6 mouse cellular contexts compared by ENCODE assay signal in the genomic region with DNA sequence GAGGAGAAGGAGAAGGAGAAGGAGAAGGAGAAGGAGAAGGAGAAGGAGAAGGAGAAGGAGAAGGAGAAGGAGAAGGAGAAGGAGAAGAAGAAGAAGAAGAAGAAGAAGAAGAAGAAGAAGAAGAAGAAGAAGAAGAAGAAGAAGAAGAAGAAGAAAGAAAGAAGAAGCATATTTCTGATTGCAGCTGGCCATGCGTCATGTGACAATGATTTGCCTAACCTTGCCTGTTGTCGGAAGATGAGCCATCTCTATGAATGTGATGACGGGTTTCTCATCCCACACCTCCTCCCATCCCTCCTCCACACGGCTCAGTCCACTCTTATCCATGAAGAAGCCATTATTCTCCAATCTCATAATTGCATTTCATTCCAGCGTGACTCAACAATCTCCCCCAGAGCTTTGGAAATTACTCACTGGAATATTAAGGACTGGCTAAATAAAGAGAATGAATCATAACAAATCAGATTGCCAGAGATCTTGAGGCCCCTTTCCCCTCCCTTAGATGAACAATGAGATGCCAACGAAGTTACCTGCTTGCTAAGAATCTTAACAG. TPM values are rescaled to one million over a fixed set of nuclear protein-coding genes. Genes with fewer than 3 reads are reported as not detected.
"Had no signal": no experiment of that assay in that cellular context is flagged by ENCODE, and none has a peak within 500 bp of the region (broad histone marks: within the 10 kb centered on the region; RNA-seq: fewer than 3 reads in every experiment).

No protein-coding gene starts in this region.

RNA-seq across cellular contexts. Expression of a gene that starts 21.9 kb away (rescaled TPM):
- total RNA-seq: layer of hippocampus, postnatal 14 days; left cerebral cortex, postnatal 10 days; left cerebral cortex, postnatal 4 days; megakaryocyte-erythroid progenitor cell, adult 5-6 weeks had no signal
- polyA plus RNA-seq: large intestine, adult 2 months; midbrain, embryonic 16.5 days had no signal
